Mouse (Mus musculus) heart, postnatal 10 days (tissue): ENCODE measurements around the gene Prkag2. TPM values are rescaled to one million over a fixed set of nuclear protein-coding genes. Genes with fewer than 3 reads are reported as not detected.
A peak's percentile ranks its signal among the peaks of the same experiment; 100 is the strongest.

Experiments used
- DNase-seq, 2 experiments: peaks; one replicate each; pipeline ENCODE4 v3.0.0; 2021
- intact Hi-C: fragments of 180-260 bp; cut with DNase I; formaldehyde crosslinking; loops from one replicate; pipeline ENCODE4 v1.15.1; 2025
- total RNA-seq, 2 experiments: library from RNA; stranded (reverse); gene quantifications; 2 replicates each; pipeline ENCODE4 v1.2.3; 2021

Prkag2 gene
- total RNA-seq, 2 experiments from 2014 or later: 82.5 to 85.2 TPM

DNA sequence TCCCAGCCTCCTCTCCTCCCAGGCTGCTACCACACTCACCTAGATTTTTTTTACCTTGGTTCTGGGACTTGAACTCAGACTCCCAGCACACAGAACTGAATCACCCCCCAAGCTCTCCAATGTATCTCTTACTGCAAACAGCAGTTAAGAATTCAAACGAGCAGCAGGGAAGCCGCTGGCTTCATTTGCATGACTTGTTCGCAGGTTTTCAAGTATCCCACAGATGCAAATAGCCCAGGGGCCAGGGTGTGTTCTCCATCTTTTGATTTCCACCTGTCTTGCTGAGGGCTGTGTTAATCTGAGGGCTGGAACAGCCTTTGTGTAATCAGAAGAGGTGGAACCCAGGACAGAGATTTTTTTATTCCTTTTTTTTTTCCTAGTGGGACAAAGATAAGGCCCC lies 90.7 kb downstream of the Prkag2 start:
- intact Hi-C loops: loop anchor here (2.0 to 5.0 kb wide), 3 partner anchors 73 to 207 kb away; no protein-coding TSS in a partner anchor
- no peak for DNase-seq

DNA sequence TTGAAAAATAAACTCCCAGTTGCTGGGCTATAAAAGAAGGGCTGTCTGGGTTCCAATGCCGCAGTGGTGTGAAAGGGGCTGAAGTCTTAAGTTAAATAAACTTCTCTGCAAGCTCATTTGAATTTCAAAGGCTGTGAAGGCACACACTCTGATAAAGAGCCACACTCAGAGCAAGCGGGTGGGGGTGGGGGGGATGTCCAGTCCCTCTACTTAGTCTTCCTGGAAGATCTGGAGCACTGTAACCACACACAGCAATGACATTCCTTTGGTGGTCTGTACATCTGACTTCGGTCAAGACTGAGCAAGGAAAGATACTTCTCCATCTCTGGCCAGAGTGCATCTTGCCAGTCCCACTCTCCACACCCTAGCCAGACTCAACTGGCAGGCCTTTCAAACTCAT lies 91.5 kb downstream of the Prkag2 start:
- intact Hi-C loops: no loop called here
- DNase-seq: no peak

DNA sequence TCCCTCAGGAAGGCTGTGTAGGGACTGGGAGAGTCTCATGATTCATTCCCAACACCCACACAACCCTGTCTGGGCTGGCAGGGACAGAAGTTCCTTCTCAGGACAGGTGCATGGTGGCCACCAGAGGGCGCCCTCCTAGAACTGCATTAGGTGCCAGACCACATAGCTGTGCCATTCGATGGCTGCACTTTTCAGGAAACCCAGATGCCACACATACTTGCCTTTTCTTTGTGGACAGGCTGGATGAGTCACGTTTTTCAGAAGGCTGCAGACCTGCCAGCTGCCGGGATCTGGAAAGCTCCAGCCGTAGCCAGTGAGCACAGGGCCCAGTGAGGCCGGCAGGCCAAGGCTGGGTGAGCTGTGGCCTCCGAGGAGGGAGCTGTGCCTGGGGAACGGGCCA lies 93.6 kb downstream of the Prkag2 start:
- intact Hi-C loops: no loop called here
- peak; percentile 91 to 92 for DNase-seq

DNA sequence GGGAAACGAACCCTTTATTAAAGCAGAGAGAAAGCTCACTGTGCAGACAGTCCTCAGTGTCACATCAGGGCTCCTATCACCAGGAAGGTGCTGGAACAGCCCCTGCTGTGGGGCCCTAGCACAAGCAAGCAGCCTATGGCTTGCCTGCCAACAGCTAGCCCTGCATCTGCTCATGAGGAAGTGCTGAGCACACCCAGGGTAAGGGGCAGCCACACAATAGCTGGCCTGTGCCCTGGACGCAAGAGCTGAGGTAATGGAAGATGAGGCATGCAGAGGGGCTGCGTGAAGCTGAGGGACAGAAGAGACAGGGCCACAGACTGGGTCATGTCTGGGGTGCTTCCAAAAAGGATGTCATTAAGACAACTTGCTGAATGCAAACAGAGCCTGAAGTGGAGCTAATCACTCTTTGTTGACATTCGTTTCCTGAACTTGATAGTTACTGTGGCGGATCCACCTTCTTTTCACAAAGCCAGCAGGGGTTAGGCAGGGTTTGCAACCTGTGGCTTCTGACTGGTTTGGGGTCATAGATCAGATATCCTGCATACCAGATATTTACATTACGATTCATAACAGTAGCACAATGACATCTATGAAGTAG lies 94.8 kb downstream of the Prkag2 start:
- DNase-seq: peak; percentile 43 to 54
- intact Hi-C loops: no loop called here

DNA sequence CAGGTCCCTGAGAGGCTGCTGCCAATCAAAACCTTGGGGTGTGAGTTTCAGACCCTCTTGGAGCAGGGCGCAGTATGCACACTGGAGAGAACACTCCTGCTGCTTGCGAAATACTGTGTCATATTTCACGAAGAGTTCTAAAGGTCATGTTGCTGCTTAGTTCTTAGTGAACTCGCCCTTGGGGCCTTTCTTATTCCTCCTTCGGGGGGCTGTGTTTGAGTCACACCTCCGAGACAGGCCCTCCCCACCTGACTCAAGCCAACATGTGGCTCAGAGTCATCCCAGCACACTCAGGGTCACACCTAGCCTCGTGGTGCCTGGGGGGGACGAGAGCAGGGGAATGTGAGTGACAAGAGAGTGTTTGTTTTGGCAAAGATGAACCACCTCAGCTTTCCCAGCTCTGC lies 99.0 kb downstream of the Prkag2 start:
- DNase-seq: no peak
- intact Hi-C loops: no loop called here

DNA sequence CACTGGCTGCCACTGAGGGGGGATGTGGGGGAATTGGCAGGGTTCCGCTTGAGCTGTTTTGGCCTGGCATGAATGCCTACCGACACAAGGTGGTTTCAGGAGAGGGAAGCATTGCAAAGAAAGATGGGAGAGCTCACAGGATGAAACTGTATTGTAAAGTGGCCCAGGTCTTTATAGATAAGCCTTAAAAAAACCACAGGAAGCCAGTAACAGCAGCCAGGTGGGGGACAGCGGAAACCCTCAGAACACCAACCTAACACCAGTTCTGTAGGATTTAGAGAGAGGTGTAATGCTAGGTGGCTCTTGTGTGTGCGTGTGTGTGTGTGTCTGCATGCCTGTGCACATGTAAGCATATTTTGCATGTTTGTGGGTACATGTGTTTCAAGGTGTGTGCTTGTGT lies 101.1 kb downstream of the Prkag2 start:
- no peak for DNase-seq
- intact Hi-C loops: no loop called here

DNA sequence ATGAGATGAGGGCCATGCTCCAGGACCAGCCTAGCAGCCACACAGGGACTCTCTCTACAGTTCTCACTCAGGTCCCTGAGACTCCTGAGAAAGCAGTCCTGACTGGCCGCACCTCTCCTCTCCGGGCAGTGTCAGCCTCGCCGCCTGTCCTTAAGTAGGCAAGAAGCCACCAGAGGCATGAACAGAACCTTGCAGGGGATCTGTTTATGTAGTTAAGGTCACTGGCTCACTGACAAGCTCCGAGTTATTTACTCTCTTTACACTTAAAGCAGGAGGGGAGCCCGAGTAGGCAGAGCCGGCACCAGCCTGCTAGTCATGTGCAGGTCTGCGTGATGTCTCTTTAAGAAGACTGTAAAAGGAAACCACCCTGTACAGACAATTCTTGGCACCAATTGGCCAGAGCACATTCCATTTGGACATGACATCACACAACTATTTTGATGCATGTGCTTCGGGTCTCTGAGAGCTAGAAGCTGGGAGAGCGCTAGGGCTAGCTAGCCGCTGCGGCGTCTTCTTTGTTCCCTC lies 104.8 kb downstream of the Prkag2 start:
- intact Hi-C loops: no loop called here

DNA sequence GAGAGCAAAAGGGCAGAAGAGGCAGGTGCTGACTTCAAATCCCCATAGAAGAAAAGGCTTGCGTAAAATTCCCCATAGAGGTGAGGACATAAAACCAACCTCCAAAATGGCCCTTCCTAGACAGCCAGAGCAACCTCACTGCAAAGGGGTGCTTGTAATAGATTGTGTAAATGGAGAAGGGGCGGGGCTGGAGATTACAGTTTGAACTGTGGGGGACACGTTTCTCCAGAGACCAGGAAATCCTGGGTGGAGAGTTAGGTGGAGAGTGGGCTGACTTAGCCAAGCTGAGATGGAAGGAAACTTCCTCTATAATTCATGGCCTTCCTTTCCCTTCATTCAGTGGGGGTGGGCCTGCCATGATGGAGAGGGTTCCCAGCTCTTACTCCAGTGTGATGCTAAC lies 107.3 kb downstream of the Prkag2 start:
- intact Hi-C loops: no loop called here
- DNase-seq: no peak

More for the DNA sequence above, 104.8 kb downstream of the Prkag2 start:
- DNase-seq: peak; percentile 84 to 89

DNA sequence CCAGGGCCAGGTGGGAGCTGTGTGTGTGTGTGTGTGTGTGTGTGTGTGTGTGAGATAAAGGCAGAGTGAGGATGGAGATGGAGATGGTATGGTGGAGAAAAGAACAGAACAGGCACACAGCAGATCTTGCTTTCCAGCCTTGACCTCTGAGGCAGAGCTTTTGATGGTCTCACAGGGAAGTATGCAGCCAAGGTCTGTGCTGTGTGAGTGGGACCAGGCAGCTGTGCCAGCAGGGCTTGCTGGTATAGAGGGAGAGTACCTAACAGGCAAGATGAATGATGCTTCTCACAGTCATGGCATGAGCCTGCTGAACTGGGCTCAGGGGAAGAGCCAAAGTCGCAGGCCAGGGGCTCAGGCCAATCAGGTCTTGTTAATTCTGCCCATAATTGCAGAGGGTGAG lies 108.9 kb downstream of the Prkag2 start:
- intact Hi-C loops: no loop called here
- DNase-seq: no peak

DNA sequence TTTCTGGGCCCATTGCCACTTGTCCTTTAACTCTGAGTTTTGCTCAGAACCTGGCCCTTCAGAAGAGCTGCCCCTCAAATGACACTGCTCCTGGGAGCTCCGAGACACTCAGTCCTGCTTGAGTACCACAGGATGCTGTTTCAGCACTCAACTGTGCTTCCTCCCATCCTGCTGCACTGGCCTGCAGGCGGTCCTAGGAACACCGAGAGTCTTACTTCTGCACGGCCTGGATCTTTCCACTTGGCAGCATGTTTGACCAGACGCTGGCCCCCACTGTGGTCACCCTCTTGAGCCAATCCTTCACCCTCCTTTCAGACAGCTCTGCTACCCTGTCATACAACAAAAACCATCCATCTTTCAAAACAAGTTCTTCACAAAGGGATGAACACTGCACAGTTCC lies 110.0 kb downstream of the Prkag2 start:
- intact Hi-C loops: no loop called here

DNA sequence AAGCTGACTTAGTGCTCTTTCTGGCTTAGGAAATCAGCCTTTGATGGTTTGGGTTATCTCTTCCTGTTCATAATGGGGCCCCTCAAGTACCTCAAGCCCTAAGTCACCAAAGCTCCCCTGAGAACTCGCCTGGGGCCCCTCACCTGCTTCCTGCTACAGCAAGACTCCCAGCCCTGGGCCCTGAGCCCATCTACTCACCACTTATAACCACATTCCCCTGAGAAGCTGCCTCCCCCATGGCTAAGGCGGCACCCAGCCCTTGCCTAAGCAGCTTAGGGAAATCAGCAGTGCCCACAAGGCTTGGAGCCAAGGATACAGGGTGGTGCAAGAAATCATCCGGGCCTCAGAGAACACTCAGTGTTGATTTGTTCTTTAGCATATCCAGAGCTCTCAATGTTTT lies 110.8 kb downstream of the Prkag2 start:
- intact Hi-C loops: no loop called here
- no peak for DNase-seq

More for the DNA sequence above, 110.0 kb downstream of the Prkag2 start:
- DNase-seq: no peak

DNA sequence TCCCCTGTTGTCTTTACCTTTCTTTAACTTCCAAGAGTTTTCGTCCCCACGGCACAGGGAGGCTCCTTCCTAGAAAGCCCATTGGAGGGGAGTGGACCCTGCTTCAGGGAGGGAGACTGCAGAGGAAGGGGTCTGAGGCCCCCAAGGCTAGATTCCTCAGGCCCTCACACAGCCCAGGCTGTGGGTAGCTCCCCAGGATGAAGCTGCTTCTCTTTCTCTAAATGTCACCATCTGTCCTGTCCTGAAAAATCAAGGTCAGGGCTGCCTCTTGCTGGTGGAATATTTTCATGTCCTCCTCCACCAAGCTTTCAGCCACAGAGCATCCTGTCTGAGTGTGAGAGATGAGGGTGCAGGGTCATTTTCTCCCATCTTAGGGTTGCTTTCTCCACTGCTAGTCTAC lies 113.5 kb downstream of the Prkag2 start:
- no peak for DNase-seq
- intact Hi-C loops: no loop called here

DNA sequence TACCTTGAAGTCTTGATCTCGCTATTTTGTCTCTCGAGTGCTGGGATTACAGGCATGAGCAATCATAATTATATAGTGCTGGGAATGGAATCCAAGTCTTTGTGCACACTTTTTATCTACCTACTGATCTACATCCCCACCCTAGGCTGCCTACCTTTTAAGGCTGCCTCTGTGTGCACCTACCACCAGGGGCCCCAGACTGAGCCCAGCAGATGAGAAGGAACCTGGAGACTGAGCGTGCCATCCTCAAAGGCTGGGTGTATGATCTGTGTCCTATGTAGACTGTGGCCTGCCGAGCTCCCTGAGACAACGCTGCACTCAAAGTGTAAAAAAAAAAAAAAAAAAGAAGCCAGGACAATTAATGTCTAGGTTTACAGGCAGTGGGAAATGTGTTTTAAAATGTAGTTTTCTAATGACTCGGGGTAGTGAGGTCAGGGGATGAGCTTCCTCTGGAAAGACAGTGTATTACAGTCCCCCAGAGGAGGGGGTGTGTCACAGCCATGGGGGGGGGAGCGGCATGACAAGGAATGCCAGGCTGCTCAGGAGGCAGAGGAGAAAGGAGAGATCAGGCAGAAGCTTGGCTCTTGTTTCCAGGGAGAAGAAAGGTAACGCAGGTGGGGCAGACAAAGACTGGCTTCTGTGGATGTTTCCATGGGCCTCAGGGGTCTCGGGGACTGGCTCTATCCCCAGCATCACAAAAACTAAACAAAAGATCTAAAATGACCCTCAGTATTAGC lies 114.1 kb downstream of the Prkag2 start:
- intact Hi-C loops: no loop called here
- DNase-seq: no peak

DNA sequence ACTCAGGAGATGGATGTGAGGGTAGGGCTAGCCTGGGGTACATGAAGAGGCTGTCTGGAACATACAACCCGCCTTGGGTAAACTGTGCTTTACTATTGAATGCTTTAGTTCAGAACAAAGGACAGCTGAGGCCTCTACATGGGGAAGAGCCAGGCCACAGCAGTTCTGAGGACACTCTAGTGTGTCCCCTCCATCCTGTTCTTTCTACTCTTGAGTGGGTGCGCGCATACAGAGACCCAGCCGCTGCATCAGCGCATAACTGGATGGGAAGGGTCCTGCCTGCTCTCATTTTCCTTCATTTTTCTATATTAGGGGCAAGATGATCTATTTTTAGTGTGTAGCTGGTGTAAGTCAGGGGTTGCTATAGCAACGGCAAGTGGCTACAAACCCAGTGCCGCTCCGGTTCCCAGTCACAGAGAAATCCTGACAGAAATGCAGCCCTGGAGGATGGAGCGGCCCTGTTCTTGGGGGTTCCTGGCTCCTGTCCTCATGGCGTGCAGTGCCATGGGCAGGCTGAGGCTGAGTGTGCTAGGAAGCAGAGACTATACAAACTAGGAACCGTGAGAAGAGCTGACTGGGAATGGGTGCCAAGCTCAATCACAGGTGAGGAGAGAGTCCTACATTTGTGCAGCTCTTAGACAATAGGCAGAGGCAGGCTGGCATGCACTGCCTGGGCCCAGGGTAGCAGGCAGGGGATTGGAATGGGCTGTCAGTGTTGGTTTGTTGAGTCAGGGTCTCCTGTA lies 114.8 kb downstream of the Prkag2 start:
- intact Hi-C loops: no loop called here
- DNase-seq: peak; percentile 60 to 63

DNA sequence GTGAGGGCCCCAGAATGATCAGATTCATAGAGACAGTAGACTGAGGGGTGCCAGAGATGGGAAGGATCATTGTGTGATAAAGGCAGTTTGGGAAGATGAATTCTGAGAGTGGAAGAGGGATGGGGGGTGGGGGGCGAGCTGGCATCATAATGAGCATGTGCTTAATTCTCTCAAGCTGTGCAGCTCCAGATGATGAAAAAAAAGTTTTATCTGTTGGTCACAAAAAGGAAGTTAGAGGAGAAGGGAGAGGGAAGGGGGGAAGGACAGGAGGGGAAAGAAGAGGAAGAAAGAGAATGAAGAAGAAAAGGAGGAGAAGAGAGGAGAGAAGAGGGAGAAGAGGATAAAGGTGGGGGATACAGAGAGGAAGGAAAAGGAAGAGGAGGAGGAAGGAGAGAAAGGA lies 116.3 kb downstream of the Prkag2 start:
- intact Hi-C loops: no loop called here
- no peak for DNase-seq

DNA sequence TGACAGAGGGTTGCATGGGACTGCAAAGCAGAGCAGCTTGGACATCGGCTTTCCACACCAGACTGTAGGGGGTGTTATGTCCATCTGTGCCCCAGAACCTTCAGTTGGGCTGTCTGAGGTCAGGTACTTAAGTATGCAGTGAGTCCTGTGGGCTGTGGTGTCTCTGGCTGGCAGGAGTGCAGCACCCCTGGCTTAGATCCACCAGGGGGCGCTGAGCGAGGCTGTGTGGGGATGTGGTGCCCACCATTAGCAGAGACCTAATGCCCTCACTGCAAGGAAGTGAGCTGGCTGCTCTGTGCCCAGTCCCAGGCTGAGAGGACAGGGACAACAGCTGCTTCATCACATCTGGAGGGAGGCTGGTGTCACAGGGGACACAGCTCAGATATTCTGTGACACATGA lies 116.9 kb downstream of the Prkag2 start:
- DNase-seq: peak; percentile 74 to 82
- intact Hi-C loops: no loop called here

DNA sequence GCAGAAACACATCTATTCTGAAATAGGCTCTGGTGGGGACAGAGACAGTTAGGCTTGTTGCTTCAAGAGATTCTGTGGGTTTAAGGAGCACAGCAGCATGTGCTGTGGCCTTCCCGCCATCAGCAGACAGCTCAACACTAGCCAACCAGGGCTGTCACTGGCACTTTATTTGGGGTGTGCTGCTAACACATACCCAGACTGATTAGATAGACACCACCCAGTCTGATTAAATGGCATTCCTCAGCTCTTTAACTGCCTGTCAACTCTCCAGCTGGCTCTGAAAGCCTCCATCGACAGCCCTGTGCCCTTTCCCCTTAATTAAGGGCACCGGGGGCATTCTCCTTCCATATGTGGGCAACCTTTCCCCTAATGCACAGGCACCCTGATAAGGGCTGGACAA lies 118.2 kb downstream of the Prkag2 start:
- intact Hi-C loops: no loop called here
- DNase-seq: peak; percentile 71 to 74

DNA sequence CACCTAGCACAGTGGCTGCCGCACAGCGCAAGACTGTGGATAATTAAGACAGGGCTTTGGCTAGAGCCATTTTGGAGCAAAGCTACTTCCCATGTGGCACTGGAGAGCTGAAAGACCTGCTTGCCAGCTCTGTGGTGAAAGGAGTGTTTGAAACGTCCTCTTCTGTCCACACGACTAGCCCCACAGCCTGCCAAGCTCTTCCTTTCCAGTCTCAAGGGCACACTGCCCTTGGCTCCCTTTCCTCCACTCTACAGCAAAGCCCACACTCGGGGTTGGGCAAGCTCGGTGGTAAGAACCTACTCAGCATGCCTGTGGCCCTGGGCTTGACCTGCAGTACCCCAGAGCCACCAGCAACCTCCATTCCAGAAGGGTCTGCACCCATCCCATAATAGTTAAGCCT lies 118.7 kb downstream of the Prkag2 start:
- intact Hi-C loops: no loop called here
- peak; percentile 71 to 76 for DNase-seq

DNA sequence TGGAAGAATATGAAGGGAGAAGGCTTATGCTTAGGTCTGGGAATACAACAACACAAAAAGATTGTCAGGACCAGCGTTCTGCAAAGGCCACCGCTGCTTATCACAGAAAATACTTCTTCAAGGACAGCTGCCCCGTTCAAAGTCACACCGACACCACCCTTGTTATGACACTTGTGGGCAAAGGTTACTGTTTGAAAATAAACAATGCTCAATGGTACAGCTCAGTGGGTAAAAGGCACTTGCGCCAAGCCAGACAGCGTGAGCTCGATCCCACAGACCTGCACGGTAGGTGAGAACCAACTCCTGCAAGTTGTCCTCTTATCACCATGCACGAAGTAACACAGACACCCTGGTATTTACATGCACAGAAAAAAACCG lies 120.5 kb downstream of the Prkag2 start:
- intact Hi-C loops: loop anchor here (5.0 kb wide), 1 partner anchor 73 kb away; no protein-coding TSS in a partner anchor
- DNase-seq: no peak

DNA sequence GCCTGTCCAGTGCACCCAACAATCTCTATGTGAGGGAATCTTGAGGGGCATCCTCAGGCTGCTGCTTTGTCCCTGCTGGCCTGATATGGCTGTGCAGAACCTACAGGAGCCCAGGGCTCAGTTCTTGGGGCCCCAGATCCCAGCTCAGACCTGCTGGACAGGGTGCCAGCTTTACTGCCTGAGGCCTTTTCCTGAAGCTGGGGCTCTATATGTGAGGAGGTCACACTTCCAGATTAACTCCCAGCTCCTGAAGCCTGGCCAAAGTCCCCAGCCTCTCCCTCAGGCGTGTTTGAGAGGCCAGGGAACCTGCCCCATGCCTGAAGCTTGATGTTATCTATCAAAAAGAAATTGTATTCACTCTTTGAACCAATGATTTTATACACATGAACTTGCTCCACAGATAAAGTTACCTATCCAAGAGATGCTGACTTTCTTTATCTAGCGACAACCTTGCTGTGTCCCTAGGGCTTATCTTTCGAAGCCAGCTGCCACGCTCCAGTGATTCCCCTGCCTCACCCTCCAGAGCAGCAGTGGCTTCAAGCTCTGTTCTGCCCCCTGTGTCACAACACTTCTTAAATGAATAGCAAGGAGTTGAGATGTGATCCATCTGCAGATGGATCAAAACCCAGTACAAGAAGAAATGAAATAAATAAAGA lies 121.0 kb downstream of the Prkag2 start:
- intact Hi-C loops: loop anchor here (5.0 kb wide), 1 partner anchor 72 kb away; no protein-coding TSS in a partner anchor
- DNase-seq: peak in 1 of 2 experiments; percentile 25

DNA sequence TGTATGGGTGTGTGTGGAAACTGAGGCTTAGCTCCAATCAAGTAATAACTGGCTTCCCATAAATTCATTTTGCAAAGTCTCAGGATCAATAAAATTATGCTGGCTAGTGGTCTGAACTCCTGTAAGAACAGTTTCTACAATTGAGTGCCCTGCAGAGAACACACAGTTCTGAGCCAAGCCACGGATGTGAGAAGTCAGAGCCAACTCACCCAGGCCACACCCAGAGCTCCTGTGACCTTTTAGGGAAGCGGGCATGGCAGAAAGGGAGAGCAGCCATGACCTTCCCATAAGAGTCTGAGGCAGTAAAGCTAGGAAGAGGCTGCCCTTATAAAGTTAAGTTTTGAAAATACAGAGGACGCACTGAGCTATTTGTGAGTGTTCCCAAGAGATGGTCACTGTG lies 123.5 kb downstream of the Prkag2 start:
- intact Hi-C loops: loop anchor here (5.0 kb wide), 1 partner anchor 70 kb away; no protein-coding TSS in a partner anchor
- peak; percentile 42 to 69 for DNase-seq
